Mouse (Mus musculus) lung, adult 2 months (tissue): Measurements from ENCODE around the gene St7.

ENCODE experiments used
- CTCF ChIP-seq: fragments of 200-500 bp; IDR thresholded peaks from 2 replicates; pipeline ENCODE4 v1.5.1; 2011; ENCODE audit warnings: mild to moderate bottlenecking, low read length, control low read depth; ENCODE audit not compliant: insufficient read depth
- POLR2A ChIP-seq: fragments of 200-500 bp; IDR thresholded peaks from 2 replicates; pipeline ENCODE4 v1.6.1; 2011; ENCODE audit warnings: low read depth, mild to moderate bottlenecking, control low read depth, low read length, borderline replicate concordance; ENCODE audit errors: extremely low read depth

GRCm38 (mm10) chr6:17772514-17772913 is 79.8 kb downstream of the St7 start:
- no peak for TF ChIP-seq CTCF
- TF ChIP-seq POLR2A = no peak
